Mouse (Mus musculus): ENCODE results near the gene Usp20. TPM values are rescaled to one million over a fixed set of nuclear protein-coding genes. Genes with fewer than 3 reads are reported as not detected.

The Usp20 gene
- polyA plus RNA-seq, 1 experiment, result 40.0 TPM

DNA sequence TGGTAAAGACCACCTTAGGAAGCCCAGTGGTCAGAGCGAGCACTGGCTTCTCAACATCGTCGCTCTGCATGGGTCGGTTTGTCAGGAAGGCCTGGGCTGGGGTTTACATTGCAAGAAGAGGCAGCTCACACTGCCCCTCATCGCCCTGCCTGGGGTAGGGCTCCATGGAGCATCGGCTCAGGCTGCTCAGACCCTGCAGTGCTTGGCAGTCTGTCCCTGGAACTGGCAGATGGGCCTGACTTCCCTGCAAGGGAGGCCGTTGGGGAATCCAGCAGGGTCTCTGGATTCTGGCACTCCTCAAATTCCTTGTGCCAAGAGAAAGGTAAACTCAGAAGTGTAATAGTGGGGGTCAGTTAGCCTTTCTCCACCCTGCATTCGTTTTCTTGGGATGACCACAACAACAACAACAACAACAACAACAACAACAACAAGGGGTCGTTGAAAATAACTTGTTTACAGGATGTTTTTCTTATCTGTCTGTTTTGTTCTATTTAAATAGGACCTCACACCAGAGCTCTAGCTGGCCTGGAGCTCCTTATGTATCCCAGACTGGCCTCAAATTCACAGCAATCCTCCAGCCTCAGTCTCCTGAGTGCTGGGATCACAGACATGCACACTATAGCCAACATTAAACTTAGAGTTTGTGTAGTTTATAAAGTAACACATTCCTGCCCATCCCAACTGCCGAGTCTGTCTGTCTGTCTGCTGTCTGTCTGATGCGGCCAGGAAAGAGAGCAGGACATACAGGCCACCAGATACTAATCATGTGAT lies 84.1 kb downstream of the Usp20 start:
- H3K36me3 ChIP-seq (ENCODE audit: control insufficient read depth, insufficient read depth, low read length), result no peaks in the 10 kb centered on the region
- WGBS, result 87% methylated on average over 11 of the region's 11 CpGs
- no peak overlapping the region for H3K4me3 ChIP-seq (ENCODE audit: insufficient read depth, low read depth, low read length)
- no peaks in the 10 kb centered on the region for H3K27me3 ChIP-seq (replicated peaks; ENCODE audit: control insufficient read depth, insufficient read depth, low read length)
- DNase-seq, result no peak
- H3K27ac ChIP-seq (ENCODE audit: insufficient read depth, low read depth, low read length), result 0 out of 2 replicates have a peak overlapping the region, but pooled peaks have one; percentile 19
- peaks cover 15% of the 10 kb centered on the region for H3K4me1 ChIP-seq (ENCODE audit: control insufficient read depth, insufficient read depth, low read length)
- no peak for TF ChIP-seq POLR2A (IDR thresholded peaks at IDR 0.05; ENCODE audit: low read depth, low read length)
- TF ChIP-seq CTCF (conservative IDR thresholded peaks at IDR 0.05; ENCODE audit: insufficient read depth, insufficient read length, low read depth, low read length), result no peak

DNA sequence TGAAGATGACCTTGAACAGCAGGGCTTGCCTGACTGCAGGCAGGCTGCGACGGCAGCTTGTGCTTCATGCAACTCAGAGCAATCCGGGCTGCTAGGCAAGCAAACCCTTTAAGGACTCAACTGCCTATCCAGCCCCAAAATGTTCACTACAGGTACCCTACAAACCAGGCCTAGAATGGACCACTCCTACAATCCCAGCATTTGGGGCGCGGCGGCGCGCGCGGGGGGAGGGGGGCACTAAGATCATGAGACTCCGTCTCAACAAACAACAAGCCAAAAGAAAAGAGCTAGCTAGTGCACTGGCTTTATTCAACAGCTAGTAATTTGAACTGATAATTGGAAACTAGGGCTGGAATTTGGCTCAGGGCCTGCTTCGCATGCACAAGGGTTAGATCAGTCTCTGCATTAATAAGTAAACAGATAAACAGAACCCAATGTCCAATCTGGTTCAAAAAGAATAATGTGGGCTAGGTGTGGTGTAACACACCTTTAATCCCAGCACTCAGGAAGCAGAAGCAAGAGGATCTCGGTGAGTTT lies 85.0 kb downstream of the Usp20 start:
- H3K27ac ChIP-seq (ENCODE audit: insufficient read depth, low read depth, low read length), result peak overlapping the region; percentile 19
- H3K36me3 ChIP-seq (ENCODE audit: control insufficient read depth, insufficient read depth, low read length), result no peaks in the 10 kb centered on the region
- TF ChIP-seq POLR2A (IDR thresholded peaks at IDR 0.05; ENCODE audit: low read depth, low read length) (no peak), CTCF (conservative IDR thresholded peaks at IDR 0.05; ENCODE audit: insufficient read depth, insufficient read length, low read depth, low read length) (no peak)
- peaks cover 15% of the 10 kb centered on the region for H3K4me1 ChIP-seq (ENCODE audit: control insufficient read depth, insufficient read depth, low read length)
- no peaks in the 10 kb centered on the region for H3K27me3 ChIP-seq (replicated peaks; ENCODE audit: control insufficient read depth, insufficient read depth, low read length)
- 76% methylated on average over 13 of the region's 13 CpGs for WGBS
- peak; percentile 82 for DNase-seq
- no peak overlapping the region for H3K4me3 ChIP-seq (ENCODE audit: insufficient read depth, low read depth, low read length)

DNA sequence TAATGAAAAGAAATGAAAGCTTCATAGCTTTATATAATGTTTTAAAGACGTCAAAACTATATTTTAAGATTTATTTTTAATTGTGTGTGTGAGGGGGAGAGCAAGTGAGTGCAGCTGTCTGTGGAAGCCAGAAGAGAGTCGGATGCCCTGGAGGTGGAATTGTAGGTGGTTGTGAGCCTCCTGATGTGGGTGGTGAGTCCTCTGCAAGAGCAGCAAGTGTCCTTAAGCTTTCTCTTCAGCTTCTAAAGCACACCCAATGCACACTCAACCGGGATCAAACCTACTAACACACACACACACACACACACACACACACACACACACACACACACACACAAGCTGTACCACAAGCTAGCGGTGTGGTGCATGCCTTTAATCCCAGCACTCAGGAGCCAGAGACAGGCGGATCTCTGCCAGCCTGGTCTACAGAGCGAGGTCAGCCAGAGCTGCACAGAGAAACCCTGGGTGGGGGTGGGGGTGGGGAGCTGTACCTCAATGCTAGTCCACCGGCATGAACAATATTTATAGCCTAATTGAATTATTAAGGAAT lies 85.7 kb downstream of the Usp20 start:
- no peak for DNase-seq
- no peak for TF ChIP-seq POLR2A (IDR thresholded peaks at IDR 0.05; ENCODE audit: low read depth, low read length)
- no peak for TF ChIP-seq CTCF (conservative IDR thresholded peaks at IDR 0.05; ENCODE audit: insufficient read depth, insufficient read length, low read depth, low read length)
- H3K4me1 ChIP-seq (ENCODE audit: control insufficient read depth, insufficient read depth, low read length), result peaks cover 15% of the 10 kb centered on the region
- WGBS, result 50% methylated on average over 7 of the region's 7 CpGs
- H3K36me3 ChIP-seq (ENCODE audit: control insufficient read depth, insufficient read depth, low read length), result no peaks in the 10 kb centered on the region
- H3K4me3 ChIP-seq (ENCODE audit: insufficient read depth, low read depth, low read length), result no peak overlapping the region
- peak overlapping the region; percentile 76 for H3K27ac ChIP-seq (ENCODE audit: insufficient read depth, low read depth, low read length)
- H3K27me3 ChIP-seq (replicated peaks; ENCODE audit: control insufficient read depth, insufficient read depth, low read length), result no peaks in the 10 kb centered on the region

DNA sequence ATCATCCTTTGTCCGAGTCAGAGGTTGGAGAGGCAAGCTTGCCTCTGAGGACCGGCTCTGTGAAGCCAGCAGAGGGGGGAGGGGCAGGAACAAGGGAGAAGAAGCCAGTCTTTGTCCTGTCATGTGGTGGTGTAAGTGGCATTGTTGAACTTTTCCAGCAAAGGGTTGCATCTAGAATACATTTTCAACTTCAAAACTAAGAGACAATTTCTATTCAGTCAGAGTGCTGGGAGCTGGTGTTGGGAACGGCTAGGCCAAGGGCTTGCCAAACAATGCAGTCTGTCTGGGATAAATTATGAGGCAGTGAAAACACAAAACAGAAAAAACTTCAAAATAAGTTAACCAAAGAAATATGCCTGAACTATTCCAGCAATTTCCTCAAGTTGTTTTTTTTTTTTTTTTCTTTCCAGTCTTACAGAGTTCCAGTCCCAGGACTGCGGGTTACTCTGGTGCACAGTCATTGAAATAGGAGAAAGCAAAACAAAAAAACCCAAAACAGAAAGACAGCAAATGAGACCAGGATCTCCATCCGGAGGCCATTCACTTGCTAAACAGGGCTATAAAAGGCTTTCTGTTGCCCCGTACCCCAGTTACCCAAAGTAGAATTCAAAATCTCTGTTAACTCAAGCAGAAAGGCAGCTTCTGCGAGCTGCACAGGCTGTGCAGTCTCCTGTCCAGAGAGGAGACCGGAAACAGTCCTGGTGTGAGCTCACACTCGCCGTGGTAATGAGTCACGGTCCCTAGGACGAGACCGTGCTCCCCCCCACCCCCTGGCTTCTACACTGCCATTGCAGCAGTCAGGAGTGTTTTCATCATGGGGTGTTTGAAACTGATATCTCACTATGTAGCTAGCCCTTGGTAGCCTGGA lies 86.4 kb downstream of the Usp20 start:
- H3K27ac ChIP-seq (ENCODE audit: insufficient read depth, low read depth, low read length), result peak overlapping the region; percentile 89
- H3K27me3 ChIP-seq (replicated peaks; ENCODE audit: control insufficient read depth, insufficient read depth, low read length), result no peaks in the 10 kb centered on the region
- peaks cover 15% of the 10 kb centered on the region for H3K4me1 ChIP-seq (ENCODE audit: control insufficient read depth, insufficient read depth, low read length)
- TF ChIP-seq POLR2A (IDR thresholded peaks at IDR 0.05; ENCODE audit: low read depth, low read length), result no peak
- TF ChIP-seq CTCF (conservative IDR thresholded peaks at IDR 0.05; ENCODE audit: insufficient read depth, insufficient read length, low read depth, low read length), result no peak
- 27% methylated on average over 13 of the region's 13 CpGs for WGBS
- no peaks in the 10 kb centered on the region for H3K36me3 ChIP-seq (ENCODE audit: control insufficient read depth, insufficient read depth, low read length)
- no peak overlapping the region for H3K4me3 ChIP-seq (ENCODE audit: insufficient read depth, low read depth, low read length)
- DNase-seq, result peak; percentile 73

DNA sequence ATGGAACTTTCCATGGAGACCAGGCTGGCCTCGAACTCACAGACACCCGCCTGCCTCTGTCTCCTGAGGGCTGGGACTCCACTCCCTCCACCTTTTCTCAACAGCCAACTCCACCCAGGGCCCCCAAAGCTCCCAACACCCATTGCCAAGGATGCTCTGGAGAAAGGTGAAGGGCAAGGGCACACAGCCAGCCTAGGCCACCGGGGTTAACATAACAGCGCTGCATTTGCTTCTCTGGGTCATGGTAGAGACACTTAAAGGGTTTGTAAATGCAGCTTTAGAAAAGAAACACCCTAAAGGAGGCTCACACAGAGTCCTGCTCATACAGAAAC lies 87.0 kb downstream of the Usp20 start:
- peak overlapping the region; percentile 89 for H3K27ac ChIP-seq (ENCODE audit: insufficient read depth, low read depth, low read length)
- no peak for TF ChIP-seq POLR2A (IDR thresholded peaks at IDR 0.05; ENCODE audit: low read depth, low read length)
- no peak for TF ChIP-seq CTCF (conservative IDR thresholded peaks at IDR 0.05; ENCODE audit: insufficient read depth, insufficient read length, low read depth, low read length)
- 77% methylated on average over 4 of the region's 4 CpGs for WGBS

DNA sequence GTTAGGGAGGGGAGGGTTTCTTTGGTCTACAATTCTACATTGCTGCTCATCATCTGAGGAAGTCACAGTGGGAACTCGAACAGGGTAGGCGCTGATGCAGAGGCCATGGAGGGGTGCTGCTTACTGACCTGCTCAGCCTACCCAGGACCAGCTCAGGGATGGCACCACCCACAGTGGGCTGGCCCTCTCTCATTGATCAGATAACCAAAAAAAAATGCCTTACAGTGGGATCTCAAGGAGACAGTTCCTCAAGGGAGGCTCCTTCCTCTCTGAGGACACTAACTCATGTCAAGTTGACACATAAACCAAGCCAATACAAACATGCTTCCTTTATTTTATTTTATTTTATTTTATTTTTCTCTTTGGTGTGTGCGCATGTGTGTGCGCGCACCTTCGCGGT lies 87.4 kb downstream of the Usp20 start:
- DNase-seq, result no peak
- TF ChIP-seq POLR2A (IDR thresholded peaks at IDR 0.05; ENCODE audit: low read depth, low read length) (no peak), CTCF (conservative IDR thresholded peaks at IDR 0.05; ENCODE audit: insufficient read depth, insufficient read length, low read depth, low read length) (no peak)
- no peaks in the 10 kb centered on the region for H3K36me3 ChIP-seq (ENCODE audit: control insufficient read depth, insufficient read depth, low read length)
- H3K4me3 ChIP-seq (ENCODE audit: insufficient read depth, low read depth, low read length), result no peak overlapping the region
- H3K27ac ChIP-seq (ENCODE audit: insufficient read depth, low read depth, low read length), result peak overlapping the region; percentile 89; the same call in 1 of the 2 replicates
- no peaks in the 10 kb centered on the region for H3K27me3 ChIP-seq (replicated peaks; ENCODE audit: control insufficient read depth, insufficient read depth, low read length)
- 88% methylated on average over 7 of the region's 7 CpGs for WGBS
- peaks cover 15% of the 10 kb centered on the region for H3K4me1 ChIP-seq (ENCODE audit: control insufficient read depth, insufficient read depth, low read length)

More for the DNA sequence above, 87.0 kb downstream of the Usp20 start:
- DNase-seq, result no peak
- Histone ChIP-seq H3K27me3 (replicated peaks; ENCODE audit: control insufficient read depth, insufficient read depth, low read length) (no peaks in the 10 kb centered on the region), H3K36me3 (ENCODE audit: control insufficient read depth, insufficient read depth, low read length) (no peaks in the 10 kb centered on the region), H3K4me1 (ENCODE audit: control insufficient read depth, insufficient read depth, low read length) (peaks cover 15% of the 10 kb centered on the region), H3K4me3 (ENCODE audit: insufficient read depth, low read depth, low read length) (no peak overlapping the region)

Other genes starting within 250 kb of the Usp20 start
- 1.7 and 4.1 TPM in 2 replicates for gene 1700001O22Rik, start 178.6 kb upstream of the Usp20 start, polyA plus RNA-seq (2012; rRNA removed)
- gene Ntmt1, start 174.5 kb upstream of the Usp20 start, polyA plus RNA-seq (2012; rRNA removed), result 26.4 and 27.3 TPM in 2 replicates
- 24.5 and 35.2 TPM in 2 replicates for gene Asb6, start 151.9 kb upstream of the Usp20 start, polyA plus RNA-seq (2012; rRNA removed)
- gene Prrx2, start 147.3 kb upstream of the Usp20 start, polyA plus RNA-seq (2012; rRNA removed), result 4.7 and 6.7 TPM in 2 replicates
- 36.3 and 45.2 TPM in 2 replicates for gene Ptges, start 52.4 kb upstream of the Usp20 start, polyA plus RNA-seq (2012; rRNA removed)
- 22.4 and 22.7 TPM in 2 replicates for gene Tor1b, start 29.3 kb upstream of the Usp20 start, polyA plus RNA-seq (2012; rRNA removed)
- 40.8 and 45.0 TPM in 2 replicates for gene Tor1a, start 14.3 kb upstream of the Usp20 start, polyA plus RNA-seq (2012; rRNA removed)
- 21.6 and 27.3 TPM in 2 replicates for gene BC005624, start 78 bp upstream of the Usp20 start, polyA plus RNA-seq (2012; rRNA removed)
- 21.1 and 23.9 TPM in 2 replicates for gene Fnbp1, start 159.7 kb downstream of the Usp20 start, polyA plus RNA-seq (2012; rRNA removed)
- gene Gpr107, start 170.0 kb downstream of the Usp20 start, polyA plus RNA-seq (2012; rRNA removed), result 22.2 and 22.8 TPM in 2 replicates

Data from kidney, adult 2 months (tissue).